Mouse (Mus musculus) CD4-positive, CD25-positive, alpha-beta regulatory T cell, adult 9 weeks (primary cell): ENCODE data around the gene Adi1. TPM values are rescaled to one million over a fixed set of nuclear protein-coding genes. Genes with fewer than 3 reads are reported as not detected.

ENCODE experiments used
- polyA plus RNA-seq: library from polyadenylated mRNA; unstranded; fragments of 100-300 nt; shearing (Covaris generic); gene quantifications from one replicate; pipeline ENCODE4 v1.2.1, GENCODE M21; 2017

Gene Adi1
- polyA plus RNA-seq, result 84.0 TPM

DNA sequence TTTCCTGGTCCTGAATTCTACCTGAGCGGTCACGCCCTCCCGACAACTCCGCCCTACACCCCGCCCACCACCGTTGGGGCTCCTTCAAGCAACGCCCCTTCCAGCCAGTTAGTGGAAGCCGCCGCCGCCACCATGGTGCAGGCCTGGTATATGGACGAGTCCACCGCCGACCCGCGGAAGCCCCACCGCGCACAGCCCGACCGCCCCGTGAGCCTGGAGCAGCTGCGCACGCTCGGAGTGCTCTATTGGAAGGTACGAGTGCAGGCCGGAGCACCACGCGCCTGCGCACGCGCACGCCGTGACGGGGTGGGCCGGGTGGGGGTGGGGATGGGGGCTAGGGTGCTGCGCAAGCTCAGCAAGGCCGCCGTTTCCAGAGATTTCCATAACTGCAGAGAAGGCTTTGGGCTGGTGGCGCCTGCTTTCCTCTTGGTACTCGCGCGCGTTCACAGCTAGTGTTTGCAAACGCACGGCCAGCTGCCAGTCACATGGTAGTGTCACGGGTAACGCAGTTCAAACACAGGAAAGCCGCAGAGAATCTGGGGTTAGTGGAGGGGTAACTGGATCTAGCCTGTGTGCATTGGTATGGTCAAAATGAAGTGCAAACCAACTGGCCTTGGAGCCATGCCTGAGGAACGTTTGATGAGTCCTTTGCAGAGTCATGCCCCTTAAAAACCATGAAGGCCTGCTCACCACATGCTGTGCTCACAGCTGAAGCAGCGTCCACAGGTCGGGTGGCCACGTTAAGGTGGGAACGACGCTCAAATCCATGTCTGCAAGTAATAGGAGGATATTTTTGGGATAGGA is at the start of gene Adi1:
Adi1 (plus strand) TSS at position 111 of the 804 bp plus-strand sequence.

GRCm38 (mm10) chr12:28635535-28636476 is 39.2 kb upstream of the Adi1 start, which contains the start of gene Rps7:
Gene Rps7 (minus strand): TSS chr12:28635953.

DNA sequence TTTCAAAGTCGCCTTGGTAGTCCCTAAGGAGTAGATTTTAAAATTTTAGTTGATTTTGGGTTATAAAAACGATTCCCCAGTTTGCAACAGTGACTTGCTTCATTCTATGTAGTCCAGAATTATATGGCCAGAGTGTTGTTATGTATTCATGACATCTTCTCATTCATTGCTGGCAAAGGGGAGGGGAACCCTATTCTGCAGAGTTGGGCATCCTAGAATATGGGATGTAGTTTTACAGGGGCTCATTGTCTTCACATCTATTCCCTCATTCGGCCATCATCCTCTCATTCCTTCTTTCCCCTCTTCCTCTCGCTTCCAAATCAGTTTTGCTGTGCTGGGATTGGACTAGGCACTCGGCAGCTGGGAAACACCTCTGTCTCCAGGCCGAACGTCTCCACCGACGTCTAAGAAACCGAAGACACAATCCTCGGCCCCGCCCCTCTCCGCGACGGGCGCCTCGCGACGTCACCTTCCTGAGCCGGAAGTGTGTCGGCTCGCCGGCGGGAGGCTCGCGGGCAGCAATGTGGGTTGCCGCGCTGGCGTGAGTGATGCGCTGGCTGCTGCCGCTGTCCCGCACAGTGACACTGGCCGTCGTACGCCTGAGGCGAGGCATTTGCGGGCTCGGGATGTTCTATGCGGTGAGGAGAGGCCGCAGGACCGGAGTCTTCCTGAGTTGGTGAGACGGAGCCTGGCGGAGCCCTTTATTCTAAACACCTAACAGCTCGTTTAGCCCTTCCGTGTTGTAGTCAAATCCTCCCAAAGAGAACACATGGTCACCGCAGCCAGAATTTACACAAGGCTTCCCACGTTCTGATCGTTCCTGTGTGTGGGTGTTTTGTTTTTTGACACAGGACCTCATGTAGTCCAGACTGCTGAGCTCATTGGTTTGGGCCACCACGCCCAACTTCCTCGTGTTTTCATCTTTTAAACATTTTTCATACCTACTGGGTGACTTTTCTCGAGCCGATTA is 25.6 kb upstream of the Adi1 start, which contains the start of gene Rnaseh1:
Rnaseh1 (plus strand) TSS at position 462 of the 970 bp plus-strand sequence.

Other genes starting within 250 kb of the Adi1 start
- gene Dcdc2c, start 122.8 kb upstream of the Adi1 start, polyA plus RNA-seq, result not detected
- gene Allc, start 92.7 kb upstream of the Adi1 start, polyA plus RNA-seq, result not detected
- 0.45 TPM for gene Colec11, start 51.9 kb upstream of the Adi1 start, polyA plus RNA-seq
- gene Rps7, start 39.3 kb upstream of the Adi1 start, polyA plus RNA-seq, result 1,257 TPM
- gene Rnaseh1, start 25.6 kb upstream of the Adi1 start, polyA plus RNA-seq, result 40.8 TPM
- gene Trappc12, start 75.2 kb downstream of the Adi1 start, polyA plus RNA-seq, result 90.3 TPM
- 61.8 TPM for gene Eipr1, start 76.6 kb downstream of the Adi1 start, polyA plus RNA-seq